8 mouse cellular contexts compared by ENCODE assay signal in the genomic region with DNA sequence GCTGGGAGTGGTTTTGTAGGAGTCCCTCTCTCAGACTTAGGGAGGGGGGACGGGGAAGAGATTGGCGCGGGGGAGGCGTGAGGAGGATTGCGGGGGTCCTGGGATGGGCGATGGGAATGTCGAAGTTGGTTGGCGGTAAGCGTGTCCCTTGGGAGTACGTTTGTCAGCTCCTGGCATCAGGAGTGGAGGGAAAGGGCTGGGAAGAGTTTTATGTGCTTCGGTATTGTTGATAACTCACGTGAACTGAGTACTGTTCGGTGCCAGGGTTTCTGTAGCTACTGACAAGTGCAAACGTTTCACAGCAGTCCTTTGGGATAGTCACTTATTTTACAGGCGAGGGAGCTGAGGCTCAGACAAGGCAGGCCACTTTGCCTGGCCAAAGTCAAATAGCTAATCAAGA. TPM values are rescaled to one million over a fixed set of nuclear protein-coding genes. Genes with fewer than 3 reads are reported as not detected.
DNase-seq lines count a peak whose midpoint lies in the region; ATAC-seq and TF ChIP-seq lines count a peak whose summit lies in the region.

No protein-coding gene starts in this region.

- peaks cover 40% of the 10 kb centered on the region for H3K4me1 ChIP-seq in erythroblast, embryonic 14.5 days (ENCODE audit: control insufficient read depth)
- H3K4me1 ChIP-seq in liver, embryonic 14.5 days (replicated peaks; ENCODE audit: control insufficient read depth in 2 of 2, insufficient read depth in 2 of 2, low read length in 1 of 2): peaks cover 17 to 25% of the 10 kb centered on the region in 2 experiments

- no peaks in the 10 kb centered on the region for H3K9me3 ChIP-seq in erythroblast, embryonic 14.5 days (ENCODE audit: control insufficient read depth, low read length)
- H3K9me3 ChIP-seq in liver, embryonic 14.5 days (ENCODE audit: control insufficient read depth, low read length): no peaks in the 10 kb centered on the region

- no peak overlapping the region for H3K27ac ChIP-seq in liver, embryonic 14.5 days

- peak; percentile 10 for DNase-seq in thymus, postnatal 0 days (ENCODE audit: low spot score)
- no peak for DNase-seq in thymus, postnatal 25 days
- peak in 1 of 3 experiments; percentile 10 for DNase-seq in liver, embryonic 14.5 days (ENCODE audit: low read depth in 3 of 3, low spot score in 3 of 3)
- no peak for DNase-seq in ovary, adult 18-20 months (ENCODE audit: low spot score)
- no peak for DNase-seq in retina, embryonic 14.5 days (ENCODE audit: low spot score)
- DNase-seq in thymus, postnatal 4 days: no peak

- 3% methylated on average over 15 of the region's 15 CpGs for WGBS in liver, embryonic 14.5 days (ENCODE audit: insufficient replicate concordance)

- no peak for TF ChIP-seq EP300 in liver, embryonic 14.5 days (IDR thresholded peaks at IDR 0.05; ENCODE audit: low read depth)

- peak overlapping the region; percentile 97 for H3K4me2 ChIP-seq in liver, embryonic 14.5 days (ENCODE audit: low read depth)

- no peak for ATAC-seq in erythroblast, adult 5-6 weeks (replicated peaks; ENCODE audit: low FRiP score, poor library complexity, severe bottlenecking)
- ATAC-seq in liver, embryonic 14.5 days (ENCODE audit: insufficient read depth): no peak

- peak overlapping the region; percentile 91 for H3K4me3 ChIP-seq in erythroblast, embryonic 14.5 days (replicated peaks)
- H3K4me3 ChIP-seq in liver, embryonic 14.5 days (ENCODE audit: insufficient read depth in 1 of 2, low read depth in 2 of 2, low read length in 2 of 2): peak overlapping the region; percentile 78 to 90

- peak overlapping the region; percentile 74 for H3K9ac ChIP-seq in liver, embryonic 14.5 days (replicated peaks)

- peaks cover 24% of the 10 kb centered on the region for H3K36me3 ChIP-seq in erythroblast, embryonic 14.5 days (ENCODE audit: control insufficient read depth)
- peaks cover 5% of the 10 kb centered on the region for H3K36me3 ChIP-seq in liver, embryonic 14.5 days (replicated peaks; ENCODE audit: control insufficient read depth, insufficient read depth, low read depth)

- no peaks in the 10 kb centered on the region for H3K27me3 ChIP-seq in erythroblast, embryonic 14.5 days (ENCODE audit: control insufficient read depth)
- H3K27me3 ChIP-seq in liver, embryonic 14.5 days (ENCODE audit: control insufficient read depth, insufficient read depth, low read length): no peaks in the 10 kb centered on the region

- no peak for TF ChIP-seq CTCF in liver, embryonic 14.5 days (IDR thresholded peaks at IDR 0.05; ENCODE audit: low read depth)

RNA-seq across cellular contexts. Expression of a gene that starts 0.4 kb away (rescaled TPM):
- 0.21 and 0.30 TPM in 2 replicates for polyA plus RNA-seq in erythroblast, embryonic 14.5 days (2012)
- 1.7 and 1.9 TPM in 2 replicates for total RNA-seq in erythroblast, adult 5-6 weeks (2015; ENCODE audit: low replicate concordance)
- 4.0 and 4.1 TPM in 2 replicates for total RNA-seq in erythroblast, adult 5-6 weeks (2017; ENCODE audit: low replicate concordance)
- 4.0 and 4.1 TPM in 2 replicates for polyA plus RNA-seq in thymus, postnatal 0 days (2015; fragmentation: Nextera tagmentation; extraction: Ambion mirVana)
- polyA plus RNA-seq in liver, embryonic 14.5 days (2012; rRNA removed): 2.2 and 2.3 TPM in 2 replicates
- 1.5 and 2.2 TPM in 2 replicates for polyA plus RNA-seq in liver, embryonic 14.5 days (2014; fragmentation: Nextera tagmentation; extraction: Ambion mirVana)

RNA-seq across cellular contexts. Expression of a gene that starts 0.5 kb away (rescaled TPM):
- polyA plus RNA-seq in erythroblast, embryonic 14.5 days (2012): 2.8 and 2.9 TPM in 2 replicates
- total RNA-seq in erythroblast, adult 5-6 weeks (2015; ENCODE audit: low replicate concordance): 5.2 and 10.2 TPM in 2 replicates
- 8.9 and 15.8 TPM in 2 replicates for total RNA-seq in erythroblast, adult 5-6 weeks (2017; ENCODE audit: low replicate concordance)
- polyA plus RNA-seq in thymus, postnatal 0 days (2015; fragmentation: Nextera tagmentation; extraction: Ambion mirVana): 15.5 and 16.3 TPM in 2 replicates
- polyA plus RNA-seq in liver, embryonic 14.5 days (2012; rRNA removed): 6.9 and 7.3 TPM in 2 replicates
- polyA plus RNA-seq in liver, embryonic 14.5 days (2014; fragmentation: Nextera tagmentation; extraction: Ambion mirVana): 6.3 and 9.4 TPM in 2 replicates
